Mouse (Mus musculus) myocyte (in vitro differentiated cells): ENCODE measurements around the gene Clec16a. TPM values are rescaled to one million over a fixed set of nuclear protein-coding genes. Genes with fewer than 3 reads are reported as not detected.

Experiments
- H3K27me3 ChIP-seq: one replicate; pipeline ENCODE4 v1.6.1; 2011; ENCODE audit not compliant: control insufficient read depth, insufficient read depth, insufficient read length
- H3K36me3 ChIP-seq: one replicate; pipeline ENCODE4 v1.6.1; 2011; ENCODE audit not compliant: control insufficient read depth, insufficient read depth
- H3K4me2 ChIP-seq: one replicate; pipeline ENCODE4 v1.6.1; 2011; ENCODE audit warnings: low read depth, control low read depth
- H3K4me3 ChIP-seq: one replicate; pipeline ENCODE4 v1.5.1; 2011; ENCODE audit warnings: mild to moderate bottlenecking, control low read depth, moderate library complexity
- H3K79me2 ChIP-seq: one replicate; pipeline ENCODE4 v1.6.1; 2011; ENCODE audit not compliant: control insufficient read depth, insufficient read depth
- H3ac ChIP-seq: one replicate; pipeline ENCODE4 v1.6.1; 2011; ENCODE audit not compliant: control insufficient read depth, insufficient read length
- CEBPB ChIP-seq: IDR thresholded peaks from 2 replicates; pipeline ENCODE4 v1.6.1; 2011; ENCODE audit warnings: mild to moderate bottlenecking, moderate library complexity; ENCODE audit not compliant: poor library complexity, insufficient read depth, severe bottlenecking
- E2F4 ChIP-seq: IDR thresholded peaks from one replicate; pipeline ENCODE4 v1.6.1; 2011; ENCODE audit warnings: mild to moderate bottlenecking, control low read depth, moderate library complexity; ENCODE audit not compliant: insufficient read depth
- MAX ChIP-seq: IDR thresholded peaks from one replicate; pipeline ENCODE4 v1.6.1; 2011; ENCODE audit warnings: low read depth, mild to moderate bottlenecking, control low read depth
- MYOD1 ChIP-seq, 3 experiments: IDR thresholded peaks; one replicate each; pipeline ENCODE4 v1.6.1; 2011; ENCODE audit warnings: control low read depth in 2 of 3, low read depth in 2 of 3, mild to moderate bottlenecking in 2 of 3, moderate library complexity in 1 of 3; ENCODE audit not compliant: insufficient read length in 2 of 3, control insufficient read depth in 1 of 3
- MYOG ChIP-seq, 3 experiments: IDR thresholded peaks; one replicate each; pipeline ENCODE4 v1.6.1; 2011; ENCODE audit warnings: control low read depth in 2 of 3, low read depth in 2 of 3, mild to moderate bottlenecking in 2 of 3; ENCODE audit not compliant: insufficient read length in 2 of 3, control insufficient read depth in 1 of 3, insufficient read depth in 1 of 3
- POLR2A ChIP-seq: IDR thresholded peaks from one replicate; pipeline ENCODE4 v1.6.1; 2011; ENCODE audit warnings: low read depth, mild to moderate bottlenecking, control low read depth, moderate library complexity; ENCODE audit not compliant: insufficient read length
- POLR2AphosphoS2 ChIP-seq: IDR thresholded peaks from one replicate; pipeline ENCODE4 v1.6.1; 2011; ENCODE audit warnings: low read depth, control low read depth; ENCODE audit not compliant: insufficient read length
- REST ChIP-seq: IDR thresholded peaks from one replicate; pipeline ENCODE4 v1.6.1; 2011; ENCODE audit warnings: mild to moderate bottlenecking, control low read depth, moderate library complexity; ENCODE audit not compliant: insufficient read depth, insufficient read length
- SRF ChIP-seq: IDR thresholded peaks from one replicate; pipeline ENCODE4 v1.6.1; 2011; ENCODE audit warnings: low read depth; ENCODE audit not compliant: control insufficient read depth, insufficient read length
- TCF12 ChIP-seq: IDR thresholded peaks from one replicate; pipeline ENCODE4 v1.6.1; 2011; ENCODE audit warnings: mild to moderate bottlenecking, control low read depth; ENCODE audit not compliant: poor library complexity, insufficient read depth, severe bottlenecking
- TCF3 ChIP-seq: IDR thresholded peaks from one replicate; pipeline ENCODE4 v1.6.1; 2011; ENCODE audit warnings: low read depth, control low read depth; ENCODE audit not compliant: insufficient read length
- USF1 ChIP-seq: IDR thresholded peaks from one replicate; pipeline ENCODE4 v1.6.1; 2011; ENCODE audit warnings: low read depth, mild to moderate bottlenecking, control low read depth, moderate library complexity
- polyA plus RNA-seq: library from polyadenylated mRNA; unstranded; fragments of >200 nt; fragmentation: generic; extraction: Trizol; gene quantifications from one replicate; pipeline ENCODE4 v1.2.1, GENCODE M21; 2012; ENCODE audit warnings: missing spikeins

The Clec16a gene
- polyA plus RNA-seq, 1 experiment = 15.5 TPM

DNA sequence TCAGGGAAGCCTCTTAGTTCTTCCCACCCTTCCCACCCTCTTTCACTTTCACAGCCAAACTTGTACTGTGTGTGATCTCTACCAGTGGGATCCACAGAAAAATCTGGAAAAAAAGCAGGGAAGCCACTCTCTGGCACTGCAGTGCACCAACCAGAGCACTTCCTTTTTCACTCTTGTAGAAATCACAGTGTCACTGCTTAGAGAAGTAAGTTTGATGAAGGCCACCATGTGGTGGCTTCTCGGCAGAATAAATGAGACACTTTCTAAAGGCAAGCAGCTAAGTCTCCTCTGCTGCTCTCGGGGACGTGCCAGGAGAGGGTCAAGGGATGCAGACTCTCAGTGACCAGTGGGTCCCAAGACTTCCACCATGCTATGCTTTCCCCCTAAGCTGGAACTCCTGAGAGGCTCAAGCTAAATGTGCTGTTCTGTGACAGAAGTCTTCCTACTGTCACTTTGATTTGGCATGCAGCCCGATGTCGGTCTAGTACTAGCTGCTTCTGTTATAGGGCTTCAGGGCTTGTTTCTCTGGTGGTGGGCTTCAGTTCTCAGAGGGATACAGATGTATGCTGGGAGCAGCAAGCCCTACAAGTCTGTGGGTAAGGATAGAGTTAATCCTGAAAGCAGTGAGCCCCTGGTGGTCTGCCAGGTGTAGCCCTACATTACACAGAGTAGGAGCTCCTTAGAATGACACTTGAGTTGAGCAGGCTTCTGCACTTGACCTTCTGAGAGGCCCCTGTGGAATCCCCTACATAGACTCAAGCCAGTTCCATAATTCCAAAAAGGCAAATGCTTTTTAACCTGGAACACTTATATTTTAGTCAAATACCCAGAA is 178.9 kb downstream of the Clec16a start:
- Histone ChIP-seq H3K79me2 (no peaks in the 10 kb centered on the region), H3K36me3 (no peaks in the 10 kb centered on the region), H3ac (no peak overlapping the region), H3K4me3 (no peak overlapping the region), H3K27me3 (no peaks in the 10 kb centered on the region), H3K4me2 (no peak overlapping the region)
- TF ChIP-seq CEBPB (no peak), USF1 (no peak), POLR2A (no peak), MYOD1 (IDR thresholded peaks at IDR 0.05; ENCODE audit: control insufficient read depth in 1 of 3, insufficient read length in 2 of 3, low read depth in 2 of 3) (no peak), REST (no peak), POLR2AphosphoS2 (no peak), TCF12 (no peak), TCF3 (no peak), E2F4 (no peak), MAX (no peak), SRF (no peak), MYOG (IDR thresholded peaks at IDR 0.05; ENCODE audit: control insufficient read depth in 1 of 3, insufficient read depth in 1 of 3, insufficient read length in 2 of 3, low read depth in 2 of 3) (no peak)

DNA sequence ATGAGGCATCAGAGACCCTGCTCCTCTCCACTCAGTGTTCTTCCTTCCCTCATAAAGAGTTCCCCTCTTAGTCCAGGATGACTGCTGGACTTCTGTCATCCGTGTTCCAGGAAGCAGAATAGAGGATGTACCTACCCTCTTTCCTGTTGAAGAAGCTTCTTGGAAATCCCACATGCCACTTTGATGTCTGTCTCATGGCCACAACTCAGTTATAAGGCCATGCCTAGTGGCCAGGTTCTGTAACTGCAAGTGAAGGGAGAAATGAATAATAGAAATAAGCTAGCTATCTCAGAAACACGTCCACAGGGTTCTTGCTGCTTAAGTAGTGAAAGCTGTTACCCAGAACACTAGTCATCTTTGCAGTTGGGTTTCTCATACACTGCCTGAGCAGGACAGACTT is 180.0 kb downstream of the Clec16a start:
- H3K4me2 ChIP-seq = no peak overlapping the region
- TF ChIP-seq REST (no peak), TCF3 (no peak), TCF12 (no peak), MYOD1 (IDR thresholded peaks at IDR 0.05; ENCODE audit: control insufficient read depth in 1 of 3, insufficient read length in 2 of 3, low read depth in 2 of 3) (no peak)
- H3K27me3 ChIP-seq = no peaks in the 10 kb centered on the region
- H3K4me3 ChIP-seq = no peak overlapping the region
- no peaks in the 10 kb centered on the region for H3K79me2 ChIP-seq
- no peaks in the 10 kb centered on the region for H3K36me3 ChIP-seq
- H3ac ChIP-seq = no peak overlapping the region

DNA sequence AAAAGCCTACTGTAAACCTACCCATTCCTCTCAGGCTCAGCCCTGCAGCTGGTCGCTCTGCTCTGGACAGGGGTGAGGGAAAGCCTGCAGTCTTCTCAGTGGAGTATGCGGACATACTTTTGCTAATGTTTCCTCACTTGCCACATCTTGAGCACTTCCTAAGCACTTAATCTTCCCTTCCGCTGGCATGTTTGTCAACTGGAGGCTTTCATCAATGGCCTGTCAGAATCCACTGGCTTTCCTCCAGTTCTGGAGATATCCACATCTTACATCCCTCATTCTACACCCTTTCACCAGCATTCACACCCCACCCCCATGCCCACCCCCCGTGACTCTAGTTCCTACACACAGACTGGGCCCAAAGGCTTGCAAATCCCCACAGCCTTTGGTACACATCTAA is 182.5 kb downstream of the Clec16a start:
- no peak overlapping the region for H3K4me2 ChIP-seq
- H3K4me3 ChIP-seq = no peak overlapping the region
- no peak overlapping the region for H3ac ChIP-seq
- no peak for TF ChIP-seq MYOD1 (IDR thresholded peaks at IDR 0.05; ENCODE audit: control insufficient read depth in 1 of 3, insufficient read length in 2 of 3, low read depth in 2 of 3)
- no peak for TF ChIP-seq MAX
- no peaks in the 10 kb centered on the region for H3K36me3 ChIP-seq
- no peaks in the 10 kb centered on the region for H3K27me3 ChIP-seq
- no peaks in the 10 kb centered on the region for H3K79me2 ChIP-seq

DNA sequence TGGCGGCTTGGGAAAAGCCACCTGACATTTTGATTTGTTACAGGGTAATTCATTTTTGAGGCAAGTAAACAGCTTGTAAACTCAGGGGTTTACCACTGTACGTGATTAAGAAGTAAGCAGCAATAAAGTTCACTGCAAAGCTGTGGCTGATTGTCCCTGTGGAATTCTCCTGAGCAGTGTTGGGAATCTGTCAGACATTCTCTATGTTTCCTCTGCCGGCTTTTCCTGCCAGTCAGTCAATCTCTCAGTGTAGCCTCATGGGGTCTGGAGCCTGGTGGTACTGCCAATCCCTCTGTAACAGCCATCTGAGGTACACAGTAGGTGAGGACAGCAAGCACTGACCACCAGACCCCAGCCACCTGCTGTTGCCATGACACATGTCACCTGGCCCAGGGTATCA is 183.7 kb downstream of the Clec16a start:
- Histone ChIP-seq H3K36me3 (no peaks in the 10 kb centered on the region), H3K27me3 (no peaks in the 10 kb centered on the region), H3ac (no peak overlapping the region), H3K4me3 (no peak overlapping the region), H3K4me2 (no peak overlapping the region), H3K79me2 (no peaks in the 10 kb centered on the region)
- TF ChIP-seq CEBPB (no peak), MYOD1 (IDR thresholded peaks at IDR 0.05; ENCODE audit: control insufficient read depth in 1 of 3, insufficient read length in 2 of 3, low read depth in 2 of 3) (peak in 1 of 3 experiments; percentile 15)

DNA sequence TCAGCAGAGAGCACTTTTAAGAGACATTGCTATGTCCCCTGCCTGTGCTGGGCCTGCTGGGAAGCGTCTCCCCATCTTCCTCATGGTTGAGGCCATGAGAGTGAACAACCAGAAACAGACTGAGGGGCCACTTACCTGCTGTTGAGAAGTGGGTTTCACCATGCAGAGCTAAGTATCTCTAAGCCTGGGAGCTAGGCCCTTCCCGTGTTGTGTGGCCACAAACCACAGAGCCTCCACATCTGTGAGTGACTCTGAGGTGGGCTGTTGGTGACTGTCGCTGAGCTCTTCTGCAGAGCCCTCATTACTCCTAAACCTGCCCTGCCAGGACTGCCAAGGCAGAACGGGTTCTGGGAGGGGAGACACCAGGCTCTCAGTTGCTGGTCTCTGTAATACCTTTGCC is 185.8 kb downstream of the Clec16a start:
- TF ChIP-seq POLR2AphosphoS2 (no peak), POLR2A (no peak), TCF3 (no peak), REST (no peak), TCF12 (no peak), MAX (no peak), SRF (no peak), MYOD1 (IDR thresholded peaks at IDR 0.05; ENCODE audit: control insufficient read depth in 1 of 3, insufficient read length in 2 of 3, low read depth in 2 of 3) (no peak), E2F4 (no peak), CEBPB (no peak)
- Histone ChIP-seq H3K79me2 (no peaks in the 10 kb centered on the region), H3K4me3 (no peak overlapping the region)

More for the DNA sequence above, 185.8 kb downstream of the Clec16a start:
- Histone ChIP-seq H3K4me2 (no peak overlapping the region), H3ac (no peak overlapping the region), H3K27me3 (no peaks in the 10 kb centered on the region), H3K36me3 (no peaks in the 10 kb centered on the region)
